Mouse (Mus musculus): ENCODE results near the gene Odf3.
A peak's percentile ranks its signal among the peaks of the same experiment; 100 is the strongest.

Odf3 gene

DNA sequence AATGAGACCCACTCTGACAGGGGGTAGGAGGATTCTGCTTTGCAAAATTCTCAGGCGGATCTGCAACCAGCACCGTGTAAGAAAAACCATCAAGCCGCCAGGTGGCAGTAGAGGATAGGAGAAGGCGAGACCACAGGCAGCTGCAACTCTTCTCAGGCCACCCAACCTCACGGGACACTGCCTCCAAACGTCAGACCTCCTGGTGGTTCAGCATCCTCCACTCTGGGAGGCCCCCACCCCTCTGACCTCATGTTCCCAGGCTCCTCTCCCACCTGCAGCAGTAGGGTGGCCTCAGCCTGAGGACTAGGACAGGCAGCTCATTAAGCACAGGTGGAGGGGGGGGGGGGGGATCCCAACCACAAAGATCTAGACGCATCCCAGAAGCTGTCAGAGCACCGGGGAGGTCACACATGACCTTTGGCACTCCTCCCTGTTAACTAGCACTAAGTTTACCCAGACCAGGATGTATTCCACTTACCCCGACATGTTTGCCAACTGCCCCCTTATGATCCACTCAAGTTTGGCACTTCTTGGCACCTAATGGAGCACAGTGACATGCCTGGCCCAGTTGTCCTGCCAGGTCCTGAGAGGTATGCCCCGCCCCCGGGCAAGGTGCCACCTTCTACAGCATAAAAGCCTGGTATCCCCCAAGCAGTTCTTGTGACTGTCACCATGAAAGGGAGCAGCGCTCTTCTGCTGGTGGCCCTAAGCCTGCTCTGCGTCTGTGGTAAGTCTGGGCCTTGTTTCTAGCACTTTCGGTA is 2.5 kb upstream of the Odf3 start, which contains the start of gene Scgb1c1:
Gene Scgb1c1 (plus strand): TSS at position 643 of the 761 bp plus-strand sequence.
- DNase-seq, result peak; percentile 95

DNA sequence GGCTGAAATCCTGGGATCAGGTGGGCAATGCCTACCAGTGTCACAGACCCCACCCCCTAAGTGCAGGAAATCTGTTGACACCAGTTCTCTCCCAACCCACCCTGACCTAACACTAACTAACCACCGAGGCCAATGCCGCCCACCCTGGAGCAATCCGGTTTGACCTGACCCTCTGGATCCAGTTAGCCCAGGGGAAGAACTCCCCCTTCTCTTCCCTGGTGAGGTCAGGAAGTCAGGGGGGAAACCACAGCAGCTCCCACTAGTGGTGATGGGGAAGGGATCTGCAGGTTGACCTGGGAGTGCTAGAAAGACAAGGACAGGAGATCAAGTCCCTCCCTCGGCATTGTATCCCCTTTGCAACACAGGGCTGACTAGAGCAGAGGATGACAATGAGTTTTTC is 1.9 kb upstream of the Odf3 start:
- no peak for DNase-seq

DNA sequence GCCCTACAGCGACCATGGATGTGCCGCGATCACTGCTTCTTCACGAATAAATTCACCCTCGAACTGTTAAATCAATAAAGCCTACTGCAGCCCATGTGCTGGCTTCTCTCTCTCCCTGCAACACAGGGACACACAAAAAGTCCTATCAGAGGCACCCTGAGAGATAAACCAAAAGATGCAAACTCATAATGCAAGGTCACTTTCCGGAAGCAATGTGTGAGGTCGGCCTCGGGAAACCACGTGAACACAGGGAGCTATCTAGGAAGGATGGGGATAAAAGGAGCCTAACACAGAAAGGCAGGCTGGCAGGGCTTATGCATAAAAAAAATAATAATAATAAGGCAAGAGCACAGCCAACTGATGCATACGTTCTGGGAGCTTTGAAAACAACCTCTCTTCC is 929 bp upstream of the Odf3 start:
- DNase-seq, result no peak

DNA sequence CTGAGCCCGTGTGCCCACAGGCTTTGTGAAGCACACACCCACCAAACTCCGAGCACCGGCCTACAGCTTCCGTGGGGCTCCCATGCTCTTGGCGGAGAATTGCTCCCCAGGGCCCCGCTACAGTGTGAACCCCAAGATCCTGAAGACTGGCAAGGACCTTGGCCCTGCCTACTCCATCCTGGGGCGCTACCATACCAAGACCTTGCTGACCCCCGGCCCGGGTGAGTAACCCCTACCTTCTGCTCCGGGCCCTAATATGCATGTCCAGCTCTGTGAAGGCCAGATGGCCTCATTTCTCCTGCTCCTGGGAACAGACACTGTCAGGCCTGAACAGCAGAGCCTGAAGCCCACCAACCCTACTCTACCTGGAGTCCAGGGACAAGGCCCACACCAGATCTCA is 986 bp downstream of the Odf3 start:
- DNase-seq, result no peak

DNA sequence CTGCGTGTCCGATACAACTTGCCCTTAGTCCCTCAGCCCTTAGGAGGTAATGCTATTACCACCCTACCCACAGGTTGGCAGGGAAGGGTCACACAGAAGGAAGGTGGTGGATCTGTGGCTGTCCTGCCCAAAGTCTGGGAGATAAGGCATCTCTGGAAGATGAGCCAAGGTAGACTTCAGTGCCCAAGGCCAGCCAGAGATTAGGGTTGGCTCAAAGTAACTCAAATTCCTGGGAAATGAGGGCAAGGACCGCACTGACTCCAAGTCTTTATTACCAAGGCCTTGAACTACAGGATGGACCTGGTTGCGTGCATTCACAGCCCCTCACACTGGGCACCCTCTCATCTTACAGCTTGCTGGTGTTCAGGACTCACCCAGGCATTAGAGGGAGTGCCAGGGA is 4.3 kb downstream of the Odf3 start:
- DNase-seq, result no peak

DNA sequence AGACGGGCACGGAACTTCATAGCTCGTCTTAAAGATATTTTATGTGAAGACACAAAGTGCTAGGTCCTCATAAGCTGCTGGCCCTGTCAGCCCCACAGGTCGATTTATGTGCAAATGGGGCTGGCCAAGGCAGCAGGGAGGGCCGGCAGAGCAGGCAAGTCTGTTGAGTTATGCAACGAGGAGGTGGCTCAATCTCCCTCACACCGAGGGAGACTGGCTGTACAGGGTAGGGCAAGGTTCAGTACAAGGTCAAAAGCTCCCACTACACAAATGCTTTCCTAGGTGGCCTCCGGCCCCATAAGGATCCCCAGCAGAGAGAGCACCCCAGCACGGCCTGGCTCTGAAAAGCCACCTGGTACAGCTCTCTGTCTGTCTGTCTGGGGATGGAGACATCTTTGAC is 5.8 kb downstream of the Odf3 start:
- no peak for DNase-seq

DNA sequence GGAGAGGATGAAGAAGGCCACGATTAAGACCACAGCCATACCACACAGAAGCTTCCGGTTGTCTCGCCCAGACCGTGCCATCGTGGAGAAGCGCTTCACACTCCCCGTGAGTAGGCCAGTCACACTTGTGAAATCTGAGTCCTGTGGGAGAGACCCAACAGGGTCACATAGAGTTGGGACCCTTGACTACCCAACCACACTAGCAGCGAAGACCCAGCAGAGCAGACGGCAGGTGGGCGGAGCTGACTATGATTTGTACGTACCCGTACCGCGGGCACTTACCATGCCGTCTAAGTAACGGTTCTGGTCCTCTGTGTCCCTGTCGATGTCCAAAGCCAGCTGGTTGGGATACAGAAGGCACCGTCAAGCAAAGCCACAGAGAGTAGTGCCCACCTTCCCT is 6.9 kb downstream of the Odf3 start:
- no peak for DNase-seq

DNA sequence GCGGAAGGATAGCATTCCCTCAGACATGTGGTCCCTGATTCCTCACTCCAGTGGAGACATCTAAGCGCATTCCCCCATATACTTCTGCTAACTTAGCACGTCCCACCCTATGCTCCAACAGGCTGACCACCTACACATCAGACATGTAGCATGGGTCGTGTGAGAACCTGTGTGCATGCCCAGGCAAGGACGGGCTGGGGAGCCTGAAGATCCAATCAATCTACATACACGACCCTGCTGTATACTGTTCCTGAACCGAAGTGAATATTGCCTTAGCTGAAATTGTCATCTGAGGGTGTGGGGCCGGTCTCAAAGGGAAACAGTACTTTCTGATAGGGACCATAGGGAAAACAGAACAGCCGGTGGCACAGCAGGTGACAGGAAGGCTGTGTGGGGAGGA is 7.6 kb downstream of the Odf3 start:
- DNase-seq, result no peak

DNA sequence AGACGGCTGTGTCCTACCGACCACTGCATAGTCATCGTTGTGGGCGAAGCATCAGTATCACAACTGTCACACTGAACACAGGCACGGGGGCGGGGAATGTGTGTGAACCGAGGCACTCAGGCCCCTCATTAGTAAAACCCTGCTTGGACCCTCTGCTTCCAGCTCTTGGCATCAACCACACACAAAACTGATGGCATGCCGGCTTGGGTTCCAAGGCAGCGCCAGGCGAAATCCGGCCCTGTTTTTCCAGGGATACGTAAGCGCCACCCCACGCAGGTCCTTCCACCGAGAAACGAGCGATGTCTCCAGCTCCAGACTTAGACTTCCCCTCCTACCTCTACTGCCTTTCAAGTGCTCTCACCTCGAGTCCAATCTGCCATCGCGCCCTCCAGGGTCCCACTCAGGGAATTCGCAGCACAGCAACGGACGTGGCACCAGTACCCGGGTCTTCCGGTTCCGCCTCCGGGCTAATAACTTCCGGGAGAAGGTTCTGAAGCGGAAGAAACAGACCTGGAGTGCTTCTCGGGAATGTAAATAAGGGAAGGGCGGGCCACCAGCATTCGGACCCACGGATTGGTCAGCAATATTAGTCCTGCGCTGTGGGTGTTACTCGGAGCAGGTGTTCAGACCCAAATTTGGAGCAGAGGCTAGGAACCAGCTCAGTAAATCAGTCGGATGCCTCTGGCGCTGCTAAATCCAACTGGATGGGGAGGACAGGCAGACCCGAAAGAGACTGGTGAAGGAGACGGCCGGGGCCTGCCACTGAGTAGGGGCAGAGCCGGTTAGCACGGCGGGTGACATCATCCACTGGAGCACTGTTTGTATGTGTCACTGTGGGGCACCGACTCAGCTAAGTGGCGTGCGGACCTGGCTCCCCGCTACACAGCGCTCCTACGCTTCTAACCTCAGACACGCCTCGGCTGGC is 8.5 kb downstream of the Odf3 start, which contains the start of gene Gm45785:
Gene Gm45785 (minus strand): TSS at position 472 of the 925 bp plus-strand sequence.
- DNase-seq, result peak; percentile 96

DNA sequence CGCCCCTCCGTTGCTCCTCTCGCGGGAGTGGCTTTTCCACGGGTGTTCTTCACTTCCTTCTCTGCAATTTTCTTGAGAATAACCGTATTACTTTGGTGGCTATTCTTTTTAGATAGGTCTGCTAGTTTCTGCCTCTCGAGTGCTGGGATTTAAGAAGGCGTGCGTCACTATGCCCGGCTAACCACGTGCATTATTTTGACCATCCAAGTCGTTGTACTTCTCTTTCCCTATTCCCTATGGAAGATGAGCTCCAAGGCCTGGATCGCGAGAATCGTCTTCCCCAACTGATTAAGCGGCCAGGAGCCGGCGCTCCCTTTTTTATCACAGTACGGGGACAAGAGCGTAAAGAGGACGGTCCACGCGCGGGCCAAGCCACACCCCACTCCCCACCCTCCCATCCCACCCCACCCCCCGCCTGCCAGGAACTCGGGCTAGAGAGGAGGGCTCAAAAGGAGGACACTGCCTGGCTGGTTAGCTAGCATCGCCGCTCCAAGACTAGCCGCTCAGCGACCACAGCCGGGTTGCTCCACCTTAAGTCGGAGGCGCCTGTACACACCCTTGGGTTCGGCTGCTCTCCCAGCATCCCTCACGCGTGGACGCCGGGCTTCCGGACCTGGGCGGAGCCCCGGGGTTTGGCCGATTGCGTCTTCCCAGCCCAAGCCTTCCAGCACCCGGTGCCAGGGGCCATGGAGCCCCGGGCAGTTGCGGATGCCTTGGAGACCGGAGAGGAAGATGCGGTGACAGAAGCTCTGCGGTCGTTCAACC is 9.4 kb downstream of the Odf3 start, which contains the start of gene Ric8a:
Gene Ric8a (plus strand): TSS at position 173 of the 765 bp plus-strand sequence.
- DNase-seq, result peak; percentile 95

DNA sequence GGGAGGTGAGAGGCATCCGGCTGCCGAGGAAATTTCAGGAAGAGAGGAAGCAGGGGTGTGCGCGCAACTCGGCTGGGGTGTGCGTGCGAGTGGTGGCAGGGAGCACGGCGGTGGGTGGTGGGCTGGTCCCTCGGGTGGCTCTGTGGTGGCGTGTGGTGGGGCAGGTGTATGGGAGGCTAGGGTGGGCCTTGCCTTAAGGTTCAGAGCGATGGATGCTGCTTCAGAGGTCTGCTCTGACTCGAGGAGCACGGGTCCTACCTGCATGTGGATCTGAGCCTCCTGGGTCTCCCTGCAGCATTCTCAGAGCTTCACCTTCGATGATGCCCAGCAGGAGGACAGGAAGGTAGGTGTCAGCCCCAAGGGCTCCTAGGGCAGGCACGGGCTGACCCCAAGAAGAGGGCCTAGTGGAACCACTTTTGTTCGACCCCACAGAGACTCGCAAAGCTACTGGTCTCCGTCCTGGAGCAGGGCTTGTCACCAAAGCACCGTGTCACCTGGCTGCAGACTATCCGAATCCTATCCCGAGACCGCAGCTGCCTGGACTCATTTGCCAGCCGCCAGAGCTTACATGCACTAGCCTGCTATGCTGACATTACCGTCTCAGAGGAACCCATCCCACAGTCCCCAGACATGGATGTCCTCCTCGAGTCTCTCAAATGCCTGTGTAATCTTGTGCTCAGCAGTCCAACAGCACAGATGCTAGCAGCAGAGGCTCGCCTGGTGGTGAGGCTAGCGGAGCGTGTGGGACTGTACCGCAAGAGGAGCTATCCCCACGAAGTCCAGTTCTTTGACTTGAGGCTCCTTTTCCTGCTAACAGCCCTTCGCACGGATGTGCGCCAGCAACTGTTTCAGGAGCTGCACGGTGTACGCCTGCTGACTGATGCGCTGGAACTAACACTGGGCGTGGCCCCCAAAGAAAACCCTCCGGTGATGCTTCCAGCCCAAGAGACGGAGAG is 10.2 kb downstream of the Odf3 start, which contains the start of gene Bet1l:
Gene Bet1l (minus strand): TSS at position 28 of the 956 bp plus-strand sequence.
- DNase-seq, result no peak

DNA sequence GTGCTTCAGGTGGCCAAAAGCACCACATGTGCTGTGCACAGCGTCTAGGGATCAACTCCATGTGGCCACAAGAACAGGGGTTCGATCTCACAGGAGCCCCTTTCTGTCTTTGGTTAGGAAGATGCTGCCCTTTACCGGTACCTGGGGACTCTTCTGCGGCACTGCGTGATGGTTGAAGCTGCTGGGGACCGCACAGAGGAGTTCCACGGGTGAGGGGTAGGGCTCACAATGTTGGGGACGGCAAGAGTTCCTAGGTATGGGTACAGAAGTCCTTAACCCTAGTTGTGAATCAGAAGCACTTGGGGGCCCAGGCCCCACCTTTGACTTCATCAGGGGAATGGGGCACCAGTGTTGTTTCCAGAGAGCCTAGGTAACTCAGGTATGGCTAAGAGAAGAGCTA is 11.1 kb downstream of the Odf3 start:
- no peak for DNase-seq

DNA sequence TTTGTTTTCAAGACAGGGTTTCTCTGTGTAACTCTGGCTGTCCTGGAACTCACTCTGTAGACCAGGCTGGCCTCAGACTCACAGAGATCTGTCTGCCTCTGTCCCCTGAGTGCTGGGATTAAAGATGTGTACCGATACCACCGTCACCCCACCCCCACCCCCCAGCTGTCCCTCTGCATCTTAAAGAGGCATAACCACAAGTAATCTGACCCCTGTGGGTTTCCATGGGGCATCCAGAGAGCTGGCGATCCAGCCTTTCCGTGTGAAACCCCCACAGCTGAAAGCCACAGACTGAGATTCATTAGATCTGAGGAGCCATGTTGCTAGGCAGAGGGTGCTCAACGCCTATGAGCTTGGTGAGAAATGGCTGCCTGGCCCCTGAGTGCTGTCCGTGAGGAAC is 12.4 kb downstream of the Odf3 start:
- no peak for DNase-seq

DNA sequence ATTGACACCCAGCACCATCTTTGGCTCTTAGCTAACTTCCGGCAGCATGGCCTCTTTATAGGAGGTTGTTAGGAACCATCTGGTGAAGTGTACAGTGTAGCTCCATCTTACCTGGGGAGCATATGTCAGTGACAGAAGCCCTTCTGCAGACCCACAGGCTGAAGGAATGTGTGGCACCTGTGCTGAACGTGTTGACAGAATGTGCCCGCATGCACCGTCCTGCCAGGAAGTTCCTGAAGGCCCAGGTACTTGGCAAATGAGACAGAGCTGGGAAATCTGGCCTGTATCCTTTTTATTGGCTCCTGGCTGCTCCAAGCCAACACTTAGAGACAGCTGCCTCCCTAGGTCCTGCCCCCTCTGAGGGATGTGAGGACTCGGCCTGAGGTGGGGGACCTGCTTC is 13.1 kb downstream of the Odf3 start:
- no peak for DNase-seq

DNA sequence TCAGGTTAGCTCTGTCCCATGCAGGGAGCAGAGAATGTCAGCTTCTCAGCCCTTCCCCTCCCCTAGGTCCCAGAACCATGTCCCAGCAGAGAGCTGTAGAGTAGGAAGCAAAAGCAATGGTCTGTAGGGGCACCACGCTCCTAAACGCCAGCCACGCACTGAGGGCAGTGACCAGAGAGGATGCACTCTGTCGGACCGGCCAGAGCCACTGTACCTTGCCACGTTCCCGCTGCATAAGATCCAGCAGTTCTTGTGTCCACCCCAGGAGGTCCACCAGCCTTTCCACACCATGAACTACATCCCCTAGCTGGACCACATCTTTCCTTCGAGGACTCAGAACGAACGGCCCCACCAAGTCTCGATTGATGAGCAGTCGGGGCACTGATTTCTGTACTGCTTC is 17.2 kb downstream of the Odf3 start:
- no peak for DNase-seq

DNA sequence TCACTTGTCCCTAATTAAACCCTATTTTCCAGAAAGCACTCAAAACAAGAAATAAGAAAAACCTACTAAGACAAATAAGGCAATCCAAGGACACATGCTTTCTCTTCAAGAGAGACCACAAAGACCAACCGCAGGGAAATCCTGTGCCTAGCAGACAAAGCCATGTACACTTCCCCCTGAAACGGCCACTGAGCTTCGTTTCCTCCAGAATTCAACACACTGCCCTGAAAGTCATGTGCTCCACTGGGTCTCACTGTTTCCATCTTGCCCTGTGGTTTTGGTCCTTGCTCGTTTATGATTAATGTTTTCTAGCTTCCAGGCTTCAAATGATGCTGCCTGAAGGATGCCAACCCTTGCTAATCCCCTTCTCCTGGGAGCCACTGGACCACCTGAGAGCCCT is 26.6 kb downstream of the Odf3 start:
- DNase-seq, result peak; percentile 46

DNA sequence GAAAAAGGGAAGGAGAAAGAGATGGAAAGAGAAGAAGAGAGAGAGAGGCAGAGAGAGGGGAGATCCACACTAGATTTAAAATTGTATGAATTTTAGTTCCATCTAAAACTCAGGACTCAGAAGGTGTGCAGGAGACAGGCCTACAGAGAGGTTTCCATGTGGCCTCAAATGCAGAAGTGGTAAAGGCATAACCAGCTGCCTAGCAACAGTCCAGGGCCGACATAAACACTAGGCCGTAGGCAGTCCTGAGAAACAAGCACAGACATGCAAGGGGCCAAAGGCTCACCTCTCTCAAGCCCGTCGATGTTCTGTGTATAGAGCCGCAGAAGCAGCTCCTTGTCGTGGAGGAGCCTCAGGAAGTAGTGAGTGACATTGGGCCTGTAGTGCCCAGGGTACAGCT is 29.8 kb downstream of the Odf3 start:
- peak; percentile 55 for DNase-seq

DNA sequence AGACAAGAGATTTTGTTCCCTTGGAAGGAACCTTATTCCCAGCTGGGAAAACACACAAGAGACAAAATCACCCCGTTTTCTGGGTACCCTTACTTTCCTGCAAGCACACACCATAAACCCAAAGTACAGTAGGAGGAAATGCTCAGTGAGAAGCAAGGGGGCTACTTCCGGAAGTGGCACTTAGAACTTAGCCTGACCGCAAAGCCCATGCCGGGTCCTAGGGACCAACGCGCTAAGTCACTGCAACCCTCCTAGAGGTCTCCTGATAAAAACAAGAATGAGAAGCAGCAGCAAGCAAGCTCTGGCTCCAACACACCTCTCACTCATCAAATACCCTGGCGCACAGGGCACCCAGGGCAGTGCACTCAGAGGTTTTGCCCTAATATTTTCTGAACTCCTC is 31.8 kb downstream of the Odf3 start:
- DNase-seq, result no peak

DNA sequence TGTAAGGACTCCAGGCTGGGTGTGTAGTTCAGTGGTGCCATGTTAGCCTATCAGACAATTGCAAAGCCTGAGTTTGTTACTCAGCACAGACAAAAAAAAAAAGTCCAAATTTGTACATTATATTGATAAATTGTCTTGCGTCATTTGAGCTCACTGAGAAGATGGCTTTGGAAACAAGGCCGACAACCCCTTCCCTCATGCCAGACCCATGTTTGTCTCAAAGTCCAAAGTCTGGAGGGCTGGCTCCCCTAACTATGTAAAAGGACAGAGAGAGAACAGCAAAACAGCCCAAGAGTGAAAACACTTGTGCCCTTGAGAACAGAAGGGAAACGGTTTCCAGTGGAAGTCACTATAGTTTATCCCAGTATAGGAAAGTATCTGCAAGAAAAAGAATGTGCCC is 32.8 kb downstream of the Odf3 start:
- no peak for DNase-seq

DNA sequence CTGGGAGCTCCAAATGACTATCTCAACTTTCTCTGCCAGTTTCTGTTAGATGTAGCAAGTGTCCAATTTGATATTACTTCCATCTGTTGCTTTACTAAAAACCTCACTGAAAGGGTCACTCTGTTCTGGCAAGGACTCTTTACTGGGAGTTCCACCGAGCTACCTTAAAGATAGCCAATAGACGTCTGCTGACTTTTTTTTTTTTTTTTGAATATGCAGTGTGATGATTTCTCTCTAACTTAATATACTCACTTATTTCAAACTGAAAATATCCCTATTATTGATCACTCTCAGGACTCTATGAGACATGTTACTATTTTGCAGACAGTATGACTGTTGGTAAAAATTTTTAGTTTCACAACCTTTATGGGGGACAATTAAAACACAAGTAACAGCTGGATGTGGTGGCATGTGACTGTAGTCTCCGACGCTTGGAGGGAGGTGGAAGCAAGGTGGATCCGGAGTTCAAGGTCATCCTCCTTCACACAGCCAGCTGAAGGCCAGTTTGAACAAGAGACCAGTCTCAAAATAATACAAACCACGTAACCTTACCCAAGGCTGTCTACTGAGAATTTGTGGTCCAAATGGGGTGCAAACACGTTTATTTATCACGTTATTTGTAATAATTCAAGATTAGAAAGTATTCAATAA is 33.4 kb downstream of the Odf3 start:
- DNase-seq, result no peak
